Mouse (Mus musculus): ENCODE measurements around the gene Ttk. TPM values are rescaled to one million over a fixed set of nuclear protein-coding genes. Genes with fewer than 3 reads are reported as not detected.

The Ttk gene
- total RNA-seq, 2 experiments from 2014 or later: 3.6 to 5.4 TPM

DNA sequence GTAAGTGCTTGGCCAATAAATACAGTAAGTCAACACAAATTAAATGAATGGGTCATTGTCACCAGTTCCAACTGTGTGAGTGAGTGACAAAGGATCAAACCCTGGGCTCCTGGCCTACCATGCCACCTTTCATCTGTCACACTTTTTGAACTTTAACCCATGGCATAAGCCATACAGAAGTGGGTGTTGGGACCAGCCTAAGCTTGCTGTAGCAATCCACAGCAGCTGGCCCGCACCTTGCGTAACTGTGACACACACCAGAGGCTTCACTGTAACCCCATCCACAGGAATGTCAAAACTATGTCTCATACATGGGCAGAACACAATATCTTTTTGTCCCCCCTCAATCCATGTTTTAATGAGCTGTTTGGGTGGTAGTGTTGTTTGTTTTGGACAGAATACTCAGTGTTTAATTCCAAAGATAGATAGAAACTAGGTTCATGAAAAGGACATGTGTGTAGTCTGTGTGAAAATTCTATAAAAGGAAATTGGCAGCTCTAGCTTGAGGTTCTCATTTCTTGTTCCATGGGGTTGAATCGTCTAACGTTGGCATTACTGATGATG lies 59.4 kb downstream of the Ttk start:
- DNase-seq: no peak

DNA sequence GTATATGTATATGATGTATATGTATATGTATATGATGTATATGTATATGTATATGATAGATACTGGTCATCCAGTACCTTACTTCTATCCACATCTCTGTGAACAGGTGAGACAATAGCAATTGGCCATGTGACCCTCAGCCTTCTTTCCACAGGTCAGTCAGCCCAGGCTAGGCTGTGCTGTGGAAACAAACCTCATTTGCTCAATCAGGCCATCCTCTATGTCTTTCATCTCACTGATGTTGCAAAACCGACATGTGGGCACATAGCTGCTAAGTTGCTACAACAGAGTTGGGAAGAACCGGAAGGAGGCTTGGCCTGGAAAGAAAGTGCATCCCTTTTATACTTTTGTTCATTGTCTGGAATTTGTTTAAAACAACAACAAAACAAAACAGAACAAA lies 67.6 kb downstream of the Ttk start:
- DNase-seq: no peak

DNA sequence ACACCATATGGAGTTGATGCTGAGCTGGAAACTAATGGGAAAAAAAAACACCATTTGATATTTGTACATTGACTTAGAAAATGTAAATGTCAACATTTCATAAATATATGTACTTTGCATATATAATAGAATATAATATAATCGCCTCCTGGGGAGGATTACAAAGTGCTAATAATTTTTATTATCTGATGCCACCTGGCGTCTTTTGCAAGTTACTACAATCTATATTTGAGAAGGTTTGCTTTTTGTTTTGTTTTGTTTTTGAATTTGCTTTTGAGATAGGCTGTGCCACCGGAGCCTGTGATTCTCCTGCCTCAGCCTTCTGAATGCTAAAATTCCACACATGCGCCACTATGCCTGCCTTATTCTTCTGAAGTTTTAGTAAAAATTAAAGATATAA lies 71.3 kb downstream of the Ttk start:
- no peak for DNase-seq

DNA sequence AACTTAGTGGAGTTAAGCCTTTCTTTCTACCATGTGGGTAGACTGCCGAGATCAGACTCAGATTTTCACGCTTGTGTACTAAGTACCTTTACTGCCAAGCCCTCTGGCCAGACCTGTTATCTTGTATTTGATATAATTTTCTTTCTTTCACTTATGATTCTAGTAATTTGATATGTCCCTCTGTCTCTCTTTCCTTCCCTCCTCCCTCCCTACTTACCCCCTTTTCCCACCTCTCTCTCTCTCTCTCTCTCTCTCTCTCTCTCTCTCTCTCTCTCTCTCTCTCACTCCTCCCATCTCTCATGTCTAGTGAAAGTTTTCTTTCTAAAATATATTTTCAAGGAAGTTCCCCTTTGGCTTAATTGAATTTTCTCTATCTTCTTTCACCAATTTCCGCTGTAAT lies 72.5 kb downstream of the Ttk start:
- no peak for DNase-seq

DNA sequence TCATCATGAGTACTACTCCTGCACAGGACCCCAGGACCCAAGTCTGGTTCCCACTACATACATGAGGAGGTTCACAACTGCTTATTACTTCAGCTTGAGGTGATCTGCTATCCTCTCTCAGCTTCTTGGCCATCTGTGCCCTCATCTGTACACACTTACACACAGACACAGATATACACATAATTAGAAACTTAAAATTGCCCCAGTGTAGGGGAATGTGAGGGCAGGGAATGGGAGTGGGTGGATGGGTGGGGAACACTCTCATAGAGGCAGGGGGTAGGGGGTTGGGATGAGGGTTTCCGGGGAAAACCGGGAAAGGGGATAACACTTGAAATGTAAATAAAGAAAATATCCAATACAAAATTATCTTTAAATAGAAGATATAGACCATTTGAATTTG lies 75.3 kb downstream of the Ttk start:
- DNase-seq: no peak

DNA sequence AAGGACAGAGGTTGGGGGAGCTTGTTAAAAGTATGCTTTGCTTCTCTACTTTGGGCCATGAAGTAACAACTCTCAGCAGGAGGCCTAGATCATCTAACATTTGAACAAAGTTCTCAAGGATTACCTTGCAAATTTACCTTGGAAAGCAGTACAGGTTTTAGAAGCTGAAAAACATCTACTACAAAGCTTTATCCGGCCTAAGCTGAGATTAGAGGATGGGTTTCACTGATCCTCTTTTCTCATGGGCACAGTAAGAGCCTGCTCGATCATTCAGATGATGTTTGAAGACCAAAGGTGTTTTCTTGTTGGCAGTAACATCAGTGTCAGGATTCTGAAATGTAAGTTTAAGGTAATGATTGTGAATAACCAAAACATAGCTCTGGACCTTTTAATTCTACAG lies 76.4 kb downstream of the Ttk start:
- DNase-seq: no peak

Other genes starting within 250 kb of the Ttk start
- gene Elovl4, start 28.4 kb upstream of the Ttk start, total RNA-seq (2021): under 1 TPM; 0.70 to 0.88 TPM
- 10 to 100 TPM; 20.0 to 20.9 TPM for gene Bckdhb, start 90.5 kb downstream of the Ttk start, total RNA-seq (2021)

Measured in gastrocnemius, postnatal 10 days (tissue).